Mouse (Mus musculus): ENCODE data around the gene 1700092M07Rik. TPM values are rescaled to one million over a fixed set of nuclear protein-coding genes. Genes with fewer than 3 reads are reported as not detected.
A peak's percentile ranks its signal among the peaks of the same experiment; 100 is the strongest.

1700092M07Rik gene
- polyA plus RNA-seq, 1 experiment from 2014 or later, result 3.5 TPM

GRCm38 (mm10) chr19:8774086-8774835, 33.7 kb downstream of the 1700092M07Rik start, which contains the start of gene Tmem179b:
Gene Tmem179b (minus strand): TSS chr19:8774467.
- Histone ChIP-seq H3K4me1 (replicated peaks) (peaks cover 32% of the 10 kb centered on the region), H3K27ac (peak within 1 kb of the TSS; percentile 99), H3K9me3 (no peaks in the 10 kb centered on the region), H3K4me3 (replicated peaks) (peak within 1 kb of the TSS; percentile 75), H3K9ac (replicated peaks) (peak within 1 kb of the TSS; percentile 93), H3K4me2 (peak within 1 kb of the TSS; percentile 94), H3K36me3 (peaks cover 54% of the 10 kb centered on the region), H3K27me3 (no peaks in the 10 kb centered on the region)
- WGBS, result 0% methylated on average over 68 of the region's 68 CpGs
- peak; percentile 88 for ATAC-seq (ENCODE audit: insufficient number of reproducible peaks, insufficient read depth, low FRiP score, low TSS enrichment, low read depth)

GRCm38 (mm10) chr19:8774951-8775421, 34.5 kb downstream of the 1700092M07Rik start:
- peak overlapping the region; percentile 99 for H3K27ac ChIP-seq
- H3K36me3 ChIP-seq, result peaks cover 53% of the 10 kb centered on the region
- H3K9me3 ChIP-seq, result no peaks in the 10 kb centered on the region
- 7% methylated on average over 20 of the region's 20 CpGs for WGBS
- peak overlapping the region; percentile 75 for H3K4me3 ChIP-seq (replicated peaks)
- peak; percentile 22; the same call in 1 of the 2 replicates for ATAC-seq (ENCODE audit: insufficient number of reproducible peaks, insufficient read depth, low FRiP score, low TSS enrichment, low read depth)
- H3K9ac ChIP-seq (replicated peaks), result peak overlapping the region; percentile 93
- H3K4me2 ChIP-seq, result peak overlapping the region; percentile 94
- no peaks in the 10 kb centered on the region for H3K27me3 ChIP-seq
- peaks cover 32% of the 10 kb centered on the region for H3K4me1 ChIP-seq (replicated peaks)

- WGBS, result 1% methylated on average over 32 of the region's 32 CpGs
- peak within 1 kb of the TSS; percentile 70 for H3K4me2 ChIP-seq
- peaks cover 37% of the 10 kb centered on the region for H3K36me3 ChIP-seq
- H3K27me3 ChIP-seq, result no peaks in the 10 kb centered on the region
- H3K4me3 ChIP-seq (replicated peaks), result peak within 1 kb of the TSS; percentile 72
- peak within 1 kb of the TSS; percentile 89 for H3K27ac ChIP-seq
- no peaks in the 10 kb centered on the region for H3K9me3 ChIP-seq
- H3K4me1 ChIP-seq (replicated peaks), result peaks cover 10% of the 10 kb centered on the region
- ATAC-seq (ENCODE audit: insufficient number of reproducible peaks, insufficient read depth, low FRiP score, low TSS enrichment, low read depth), result peak; percentile 98
- peak within 1 kb of the TSS; percentile 69 for H3K9ac ChIP-seq (replicated peaks)
These were observed 45.7 kb downstream of the 1700092M07Rik start, which contains the start of gene Taf6l for GRCm38 (mm10) chr19:8786008-8786781. Gene Taf6l (minus strand): TSS chr19:8786417.

GRCm38 (mm10) chr19:8788521-8788920, 48.0 kb downstream of the 1700092M07Rik start:
- Histone ChIP-seq H3K27ac (no peak overlapping the region), H3K4me2 (no peak overlapping the region), H3K4me1 (replicated peaks) (peaks cover 10% of the 10 kb centered on the region), H3K36me3 (peaks cover 28% of the 10 kb centered on the region), H3K9me3 (no peaks in the 10 kb centered on the region), H3K9ac (replicated peaks) (no peak overlapping the region), H3K4me3 (replicated peaks) (no peak overlapping the region), H3K27me3 (no peaks in the 10 kb centered on the region)
- 23% methylated on average over 3 of the region's 3 CpGs for WGBS
- ATAC-seq (ENCODE audit: insufficient number of reproducible peaks, insufficient read depth, low FRiP score, low TSS enrichment, low read depth), result no peak

- Histone ChIP-seq H3K4me1 (replicated peaks) (peaks cover 10% of the 10 kb centered on the region), H3K36me3 (peaks cover 28% of the 10 kb centered on the region), H3K9me3 (no peaks in the 10 kb centered on the region), H3K27ac (0 out of 2 replicates have a peak overlapping the region, but pooled peaks have one; percentile 2), H3K4me2 (no peak overlapping the region), H3K4me3 (replicated peaks) (no peak overlapping the region), H3K9ac (replicated peaks) (no peak overlapping the region), H3K27me3 (no peaks in the 10 kb centered on the region)
- 66% methylated on average over 1 of the region's 1 CpGs for WGBS
- no peak for ATAC-seq (ENCODE audit: insufficient number of reproducible peaks, insufficient read depth, low FRiP score, low TSS enrichment, low read depth)
These were observed 48.7 kb downstream of the 1700092M07Rik start for GRCm38 (mm10) chr19:8789171-8789570.

- ATAC-seq (ENCODE audit: insufficient number of reproducible peaks, insufficient read depth, low FRiP score, low TSS enrichment, low read depth), result no peak
- no peak overlapping the region for H3K4me3 ChIP-seq (replicated peaks)
- H3K4me1 ChIP-seq (replicated peaks), result peaks cover 9% of the 10 kb centered on the region
- H3K27me3 ChIP-seq, result no peaks in the 10 kb centered on the region
- H3K9me3 ChIP-seq, result no peaks in the 10 kb centered on the region
- H3K27ac ChIP-seq, result no peak overlapping the region
- H3K9ac ChIP-seq (replicated peaks), result no peak overlapping the region
- 78% methylated on average over 7 of the region's 7 CpGs for WGBS
- peaks cover 34% of the 10 kb centered on the region for H3K36me3 ChIP-seq
- no peak overlapping the region for H3K4me2 ChIP-seq
These were observed 49.7 kb downstream of the 1700092M07Rik start for GRCm38 (mm10) chr19:8790171-8790570.

Small RNA genes within 50 kb of the gene (microRNA-seq; reads per million reads assigned to microRNA genes)
- gene Mir6992, result 1.2 reads per million

Other genes starting within 250 kb of the 1700092M07Rik start
- 0.26 TPM in 1 of 2 replicates, not detected in the other for gene Slc22a8, start 149.5 kb upstream of the 1700092M07Rik start, polyA plus RNA-seq (2016; fragmentation: Nextera tagmentation; extraction: Ambion mirVana)
- gene Slc22a6, start 122.7 kb upstream of the 1700092M07Rik start, polyA plus RNA-seq (2016; fragmentation: Nextera tagmentation; extraction: Ambion mirVana), result not detected in 2 replicates
- gene Chrm1, start 76.9 kb upstream of the 1700092M07Rik start, polyA plus RNA-seq (2016; fragmentation: Nextera tagmentation; extraction: Ambion mirVana), result 0.41 and 0.47 TPM in 2 replicates
- 114 and 115 TPM in 2 replicates for gene Slc3a2, start 17.3 kb upstream of the 1700092M07Rik start, polyA plus RNA-seq (2016; fragmentation: Nextera tagmentation; extraction: Ambion mirVana)
- gene Wdr74, start 4.9 kb upstream of the 1700092M07Rik start, polyA plus RNA-seq (2016; fragmentation: Nextera tagmentation; extraction: Ambion mirVana), result 92.4 and 96.6 TPM in 2 replicates
- 168 and 169 TPM in 2 replicates for gene Stx5a, start 695 bp downstream of the 1700092M07Rik start, polyA plus RNA-seq (2016; fragmentation: Nextera tagmentation; extraction: Ambion mirVana)
- 219 and 237 TPM in 2 replicates for gene Nxf1, start 16.4 kb downstream of the 1700092M07Rik start, polyA plus RNA-seq (2016; fragmentation: Nextera tagmentation; extraction: Ambion mirVana)
- 206 and 215 TPM in 2 replicates for gene Tmem223, start 30.3 kb downstream of the 1700092M07Rik start, polyA plus RNA-seq (2016; fragmentation: Nextera tagmentation; extraction: Ambion mirVana)
- 50.2 and 51.5 TPM in 2 replicates for gene Tmem179b, start 33.7 kb downstream of the 1700092M07Rik start, polyA plus RNA-seq (2016; fragmentation: Nextera tagmentation; extraction: Ambion mirVana)
- gene Taf6l, start 45.7 kb downstream of the 1700092M07Rik start, polyA plus RNA-seq (2016; fragmentation: Nextera tagmentation; extraction: Ambion mirVana), result 38.8 and 41.8 TPM in 2 replicates
- gene Polr2g, start 57.9 kb downstream of the 1700092M07Rik start, polyA plus RNA-seq (2016; fragmentation: Nextera tagmentation; extraction: Ambion mirVana), result 174 and 189 TPM in 2 replicates
- gene Zbtb3, start 61.8 kb downstream of the 1700092M07Rik start, polyA plus RNA-seq (2016; fragmentation: Nextera tagmentation; extraction: Ambion mirVana), result 6.1 and 6.2 TPM in 2 replicates
- 70.3 and 77.2 TPM in 2 replicates for gene Ttc9c, start 78.6 kb downstream of the 1700092M07Rik start, polyA plus RNA-seq (2016; fragmentation: Nextera tagmentation; extraction: Ambion mirVana)
- gene Hnrnpul2, start 79.3 kb downstream of the 1700092M07Rik start, polyA plus RNA-seq (2016; fragmentation: Nextera tagmentation; extraction: Ambion mirVana), result 6.0 and 6.7 TPM in 2 replicates
- gene AC129217.1, start 89.1 kb downstream of the 1700092M07Rik start, polyA plus RNA-seq (2016; fragmentation: Nextera tagmentation; extraction: Ambion mirVana), result not detected in 2 replicates
- gene Bscl2, start 96.7 kb downstream of the 1700092M07Rik start, polyA plus RNA-seq (2016; fragmentation: Nextera tagmentation; extraction: Ambion mirVana), result 43.1 and 43.2 TPM in 2 replicates
- gene Gng3, start 98.5 kb downstream of the 1700092M07Rik start, polyA plus RNA-seq (2016; fragmentation: Nextera tagmentation; extraction: Ambion mirVana), result 10.7 and 12.0 TPM in 2 replicates
- 0.24 and 0.58 TPM in 2 replicates for gene Lrrn4cl, start 110.0 kb downstream of the 1700092M07Rik start, polyA plus RNA-seq (2016; fragmentation: Nextera tagmentation; extraction: Ambion mirVana)
- 184 and 185 TPM in 2 replicates for gene Ubxn1, start 130.8 kb downstream of the 1700092M07Rik start, polyA plus RNA-seq (2016; fragmentation: Nextera tagmentation; extraction: Ambion mirVana)
- gene Uqcc3, start 140.2 kb downstream of the 1700092M07Rik start, polyA plus RNA-seq (2016; fragmentation: Nextera tagmentation; extraction: Ambion mirVana), result 64.0 and 66.0 TPM in 2 replicates
- gene Lbhd1, start 143.0 kb downstream of the 1700092M07Rik start, polyA plus RNA-seq (2016; fragmentation: Nextera tagmentation; extraction: Ambion mirVana), result 82.5 and 112 TPM in 2 replicates
- not detected in 2 replicates for gene Gm49403, start 143.2 kb downstream of the 1700092M07Rik start, polyA plus RNA-seq (2016; fragmentation: Nextera tagmentation; extraction: Ambion mirVana)
- gene 1810009A15Rik, start 148.1 kb downstream of the 1700092M07Rik start, polyA plus RNA-seq (2016; fragmentation: Nextera tagmentation; extraction: Ambion mirVana), result 112 and 114 TPM in 2 replicates
- not detected in 2 replicates for gene Gm49416, start 148.2 kb downstream of the 1700092M07Rik start, polyA plus RNA-seq (2016; fragmentation: Nextera tagmentation; extraction: Ambion mirVana)
- gene Ints5, start 152.3 kb downstream of the 1700092M07Rik start, polyA plus RNA-seq (2016; fragmentation: Nextera tagmentation; extraction: Ambion mirVana), result 48.9 and 51.3 TPM in 2 replicates
- 116 and 117 TPM in 2 replicates for gene Ganab, start 157.4 kb downstream of the 1700092M07Rik start, polyA plus RNA-seq (2016; fragmentation: Nextera tagmentation; extraction: Ambion mirVana)
- gene B3gat3, start 179.7 kb downstream of the 1700092M07Rik start, polyA plus RNA-seq (2016; fragmentation: Nextera tagmentation; extraction: Ambion mirVana), result 53.5 and 53.6 TPM in 2 replicates
- 2.4 and 2.6 TPM in 2 replicates for gene Rom1, start 188.6 kb downstream of the 1700092M07Rik start, polyA plus RNA-seq (2016; fragmentation: Nextera tagmentation; extraction: Ambion mirVana)
- 34.6 and 34.9 TPM in 2 replicates for gene Eml3, start 188.8 kb downstream of the 1700092M07Rik start, polyA plus RNA-seq (2016; fragmentation: Nextera tagmentation; extraction: Ambion mirVana)
- 227 and 231 TPM in 2 replicates for gene Mta2, start 201.2 kb downstream of the 1700092M07Rik start, polyA plus RNA-seq (2016; fragmentation: Nextera tagmentation; extraction: Ambion mirVana)
- 37.9 and 39.7 TPM in 2 replicates for gene Tut1, start 213.1 kb downstream of the 1700092M07Rik start, polyA plus RNA-seq (2016; fragmentation: Nextera tagmentation; extraction: Ambion mirVana)
- gene Eef1g, start 226.3 kb downstream of the 1700092M07Rik start, polyA plus RNA-seq (2016; fragmentation: Nextera tagmentation; extraction: Ambion mirVana), result 472 and 476 TPM in 2 replicates
- gene Ahnak, start 248.6 kb downstream of the 1700092M07Rik start, polyA plus RNA-seq (2016; fragmentation: Nextera tagmentation; extraction: Ambion mirVana), result 20.5 and 24.1 TPM in 2 replicates

Data from limb, embryonic 12.5 days (tissue).